Mouse (Mus musculus) R1 (cell line): ENCODE measurements around the gene Gid8.

ENCODE experiments used
- DNase-seq: peaks from one replicate; pipeline ENCODE4 v3.0.0-alpha.2; 2018; ENCODE audit warnings: low read depth, low spot score

The Gid8 gene

GRCm38 (mm10) chr2:180746569-180747192 lies 36.8 kb downstream of the Gid8 start:
- no peak for DNase-seq

DNA sequence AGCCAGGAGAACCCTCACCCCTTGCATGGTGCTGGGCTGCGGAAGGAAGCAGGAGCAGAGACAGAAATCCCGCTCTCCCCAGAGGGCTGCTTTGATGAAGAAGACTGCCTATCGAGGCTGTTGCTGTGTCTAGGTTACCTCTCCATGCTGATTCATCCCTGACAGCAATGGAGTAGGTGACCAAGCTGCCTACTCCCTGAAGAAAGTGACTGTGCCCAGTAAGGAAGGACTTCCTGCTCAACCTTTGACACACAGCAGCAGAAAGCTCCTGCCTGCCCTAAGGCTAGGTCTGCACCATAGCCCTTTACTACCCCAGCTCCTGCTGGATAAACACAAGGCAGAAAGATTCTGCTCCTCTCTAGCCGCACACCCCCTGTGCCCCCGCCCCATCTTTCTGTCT lies 39.0 kb downstream of the Gid8 start:
- no peak for DNase-seq

DNA sequence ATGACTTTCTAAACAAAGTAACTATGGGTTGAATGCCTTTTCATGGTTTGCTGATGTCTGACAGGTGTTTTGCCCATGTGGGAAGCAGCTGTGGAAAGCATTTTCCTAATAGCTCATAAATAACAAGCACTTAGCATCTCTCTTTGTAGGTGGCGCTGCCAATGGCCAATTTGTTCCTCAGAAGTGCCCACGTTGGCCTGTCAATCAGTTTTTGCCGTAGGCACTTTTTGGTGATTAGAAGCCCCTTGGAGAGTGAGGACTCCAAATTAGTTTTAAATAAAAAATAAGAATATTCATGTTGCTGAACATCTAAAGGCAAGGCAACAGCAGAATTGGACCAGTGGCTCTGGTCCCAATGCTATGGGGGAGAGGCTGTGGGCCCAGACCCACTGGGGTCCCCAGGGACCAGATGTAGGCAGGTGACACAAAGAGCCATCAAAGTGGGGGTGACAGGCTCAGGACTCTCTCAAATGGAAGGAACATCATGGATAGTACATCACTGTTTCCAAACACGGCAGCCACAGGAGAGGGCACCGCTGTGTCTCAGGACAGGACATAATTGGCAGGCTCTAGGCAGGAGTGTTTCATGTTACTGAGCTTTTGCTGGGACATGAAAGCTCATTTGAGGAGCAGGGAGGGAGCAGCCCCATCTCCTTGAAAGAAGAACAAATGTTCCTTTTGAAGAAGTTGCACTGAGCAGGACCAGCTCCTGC lies 45.2 kb downstream of the Gid8 start:
- no peak for DNase-seq

- peak; percentile 57 for DNase-seq
Observed at GRCm38 (mm10) chr2:180755896-180756295, 46.0 kb downstream of the Gid8 start.

DNA sequence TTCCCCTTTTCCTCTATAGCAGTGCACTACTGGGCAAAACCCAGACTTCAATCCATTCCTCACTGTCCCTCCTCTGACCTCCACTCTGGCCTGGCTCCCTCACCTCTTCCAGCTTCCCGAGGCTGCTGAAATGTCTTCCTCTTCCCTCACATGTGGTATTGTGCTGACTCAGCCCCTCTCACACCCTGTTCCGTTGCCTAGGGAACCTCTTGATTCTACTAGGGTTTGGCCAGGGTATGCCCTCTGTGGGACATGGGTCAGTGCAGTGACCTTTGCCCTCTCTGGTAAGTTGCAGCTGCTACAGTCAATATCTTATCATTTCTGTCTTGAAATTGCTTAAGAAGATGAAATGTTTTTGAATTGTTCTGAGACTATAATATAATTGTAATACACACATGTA lies 46.9 kb downstream of the Gid8 start:
- DNase-seq, result no peak

DNA sequence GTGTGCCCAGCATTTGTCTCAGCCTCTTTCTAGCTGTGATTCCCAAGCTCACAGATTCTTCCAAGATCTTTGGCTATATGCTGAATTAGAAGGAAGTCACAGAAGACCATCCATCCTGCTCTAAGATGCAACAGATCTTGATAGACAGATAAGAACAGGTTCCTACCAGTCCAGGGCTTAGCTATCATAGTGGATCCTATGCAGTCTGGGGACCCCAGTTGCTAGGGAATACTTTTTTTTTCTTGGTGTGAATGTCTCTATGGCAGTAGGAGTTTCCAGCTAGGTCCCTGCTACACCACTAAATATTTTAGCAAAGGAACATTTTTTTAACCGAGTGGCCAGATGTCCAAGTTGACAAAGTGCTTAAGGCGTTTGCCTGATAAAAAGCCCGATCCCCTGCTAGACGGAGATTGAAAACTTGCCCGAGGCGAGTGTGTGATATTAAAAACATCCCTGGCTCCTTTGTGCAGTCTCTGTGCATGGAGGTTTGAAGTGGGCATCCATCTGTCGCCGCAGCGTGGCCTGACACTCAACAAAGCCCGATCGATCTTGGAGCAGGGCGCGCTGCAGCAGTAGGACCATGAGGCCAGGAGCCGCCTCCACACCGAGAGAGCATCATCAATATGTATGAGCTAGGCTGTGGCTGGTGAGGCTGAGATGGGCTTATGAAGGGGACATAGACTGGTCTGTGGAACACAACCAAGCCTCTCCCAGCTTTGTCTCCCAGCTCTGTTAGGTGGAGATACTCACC lies 48.8 kb downstream of the Gid8 start:
- DNase-seq, result no peak

DNA sequence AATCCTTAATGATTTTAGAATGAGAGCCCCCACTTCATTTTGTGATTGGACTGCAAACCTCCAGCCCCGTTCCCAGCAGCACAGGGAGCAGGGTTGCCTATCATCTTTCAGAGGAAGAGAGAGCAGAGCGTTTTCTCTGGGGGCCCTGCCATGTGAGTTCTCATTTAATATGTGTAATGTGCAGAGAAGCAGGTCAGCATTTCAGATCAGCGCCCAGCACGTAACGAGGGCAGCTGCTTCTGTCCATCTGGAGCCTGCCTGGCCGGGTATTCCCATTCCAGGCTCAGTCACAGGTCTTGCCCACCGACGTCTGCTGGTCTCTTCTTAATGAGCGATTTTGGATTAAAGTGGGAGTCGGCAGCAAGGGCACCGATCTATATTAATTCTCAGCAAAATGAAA lies 55.1 kb downstream of the Gid8 start:
- no peak for DNase-seq

GRCm38 (mm10) chr2:180765713-180766112 lies 55.8 kb downstream of the Gid8 start:
- DNase-seq, result no peak
